Mouse (Mus musculus): ENCODE results near the gene Rasl12.

GRCm38 (mm10) chr9:65394360-65394759, 3.9 kb upstream of the Rasl12 start:
- no peak for TF ChIP-seq CTCF (IDR thresholded peaks at IDR 0.05)
- TF ChIP-seq EP300 (IDR thresholded peaks at IDR 0.05) = no peak
